Mouse (Mus musculus) cerebral cortex, adult 2 months (tissue): Measurements from ENCODE around the gene Cmah.

Experiments
- WGBS: fragments of 180-500 bp; shearing (Covaris S2); methylation state at CpG from one replicate; pipeline ENCODE4 v1.1.7; 2018; 5-methylcytosine and 5-hydroxymethylcytosine counted together

Gene Cmah

GRCm38 (mm10) chr13:24418814-24419213 lies 91.6 kb downstream of the Cmah start:
- 76% methylated on average over 4 of the region's 4 CpGs for WGBS

- 84% methylated on average over 13 of the region's 13 CpGs for WGBS
These were observed 92.5 kb downstream of the Cmah start for GRCm38 (mm10) chr13:24419560-24420250.

- WGBS, result 71% methylated on average over 3 of the region's 3 CpGs
These were observed 94.8 kb downstream of the Cmah start for GRCm38 (mm10) chr13:24421987-24422386.

GRCm38 (mm10) chr13:24430215-24430614 lies 103.0 kb downstream of the Cmah start:
- WGBS, result 88% methylated on average over 5 of the region's 5 CpGs

- 89% methylated on average over 3 of the region's 3 CpGs for WGBS
These were observed 104.4 kb downstream of the Cmah start for GRCm38 (mm10) chr13:24431593-24431992.

- WGBS, result 71% methylated on average over 6 of the region's 6 CpGs
These were observed 115.1 kb downstream of the Cmah start for GRCm38 (mm10) chr13:24442272-24442671.

GRCm38 (mm10) chr13:24443763-24444347 lies 116.7 kb downstream of the Cmah start:
- WGBS, result 85% methylated on average over 4 of the region's 4 CpGs

- WGBS, result 73% methylated on average over 4 of the region's 4 CpGs
These were observed 117.5 kb downstream of the Cmah start for GRCm38 (mm10) chr13:24444709-24445108.

GRCm38 (mm10) chr13:24445166-24445565 lies 118.0 kb downstream of the Cmah start:
- WGBS, result 85% methylated on average over 3 of the region's 3 CpGs

- WGBS, result 96% methylated on average over 4 of the region's 4 CpGs
These were observed 118.9 kb downstream of the Cmah start for GRCm38 (mm10) chr13:24446081-24446480.

GRCm38 (mm10) chr13:24447043-24447442 lies 119.8 kb downstream of the Cmah start:
- 66% methylated on average over 5 of the region's 5 CpGs for WGBS

GRCm38 (mm10) chr13:24448578-24448977 lies 121.4 kb downstream of the Cmah start:
- 91% methylated on average over 6 of the region's 6 CpGs for WGBS

GRCm38 (mm10) chr13:24451455-24451854 lies 124.3 kb downstream of the Cmah start:
- 47% methylated on average over 2 of the region's 2 CpGs for WGBS

GRCm38 (mm10) chr13:24453737-24454136 lies 126.5 kb downstream of the Cmah start:
- WGBS, result 65% methylated on average over 5 of the region's 5 CpGs

GRCm38 (mm10) chr13:24456385-24456784 lies 129.2 kb downstream of the Cmah start:
- 95% methylated on average over 4 of the region's 4 CpGs for WGBS

GRCm38 (mm10) chr13:24460517-24460916 lies 133.3 kb downstream of the Cmah start:
- WGBS, result 85% methylated on average over 5 of the region's 5 CpGs

- WGBS, result 77% methylated on average over 7 of the region's 7 CpGs
These were observed 136.6 kb downstream of the Cmah start for GRCm38 (mm10) chr13:24463767-24464166.

GRCm38 (mm10) chr13:24466027-24466426 lies 138.8 kb downstream of the Cmah start:
- WGBS, result 92% methylated on average over 9 of the region's 9 CpGs

- 58% methylated on average over 4 of the region's 4 CpGs for WGBS
These were observed 140.6 kb downstream of the Cmah start for GRCm38 (mm10) chr13:24467806-24468205.

- 54% methylated on average over 5 of the region's 5 CpGs for WGBS
These were observed 150.4 kb downstream of the Cmah start for GRCm38 (mm10) chr13:24477564-24477963.

- WGBS, result 98% methylated on average over 2 of the region's 2 CpGs
These were observed 152.3 kb downstream of the Cmah start for GRCm38 (mm10) chr13:24479516-24479915.

- WGBS, result 84% methylated on average over 6 of the region's 6 CpGs
These were observed 153.6 kb downstream of the Cmah start for GRCm38 (mm10) chr13:24480824-24481223.

GRCm38 (mm10) chr13:24481615-24482295 lies 154.6 kb downstream of the Cmah start:
- 51% methylated on average over 10 of the region's 10 CpGs for WGBS
